Comparison of ENCODE assay signal across 8 mouse cellular contexts in genomic region chrX:169085871-169086270, GRCm38 (mm10).
DNase-seq lines count a peak whose midpoint lies in the region; ATAC-seq lines count a peak whose summit lies in the region.
"Had no signal": no experiment of that assay in that cellular context is flagged by ENCODE, and none has a peak within 500 bp of the region (broad histone marks: within the 10 kb centered on the region; RNA-seq: fewer than 3 reads in every experiment).

No protein-coding gene starts in this region.

- no peak for ATAC-seq in neural tube, embryonic 15.5 days (ENCODE audit: low FRiP score)
- ATAC-seq in liver, embryonic 11.5 days (replicated peaks; ENCODE audit: low FRiP score) = 0 out of 2 replicates have a peak, but pooled peaks have one; percentile 49

- H3K4me1 ChIP-seq in neural tube, embryonic 15.5 days = no peaks in the 10 kb centered on the region
- H3K4me1 ChIP-seq in embryonic facial prominence, embryonic 10.5 days = no peaks in the 10 kb centered on the region
- no peaks in the 10 kb centered on the region for H3K4me1 ChIP-seq in liver, embryonic 11.5 days (replicated peaks; ENCODE audit: control insufficient read depth, insufficient read depth, low read length)
- H3K4me1 ChIP-seq: neural tube, embryonic 12.5 days had no signal

- H3K36me3 ChIP-seq in neural tube, embryonic 15.5 days = no peaks in the 10 kb centered on the region
- no peaks in the 10 kb centered on the region for H3K36me3 ChIP-seq in embryonic facial prominence, embryonic 10.5 days (replicated peaks)
- H3K36me3 ChIP-seq in liver, embryonic 11.5 days (ENCODE audit: control insufficient read depth, insufficient read depth, low read length) = no peaks in the 10 kb centered on the region
- H3K36me3 ChIP-seq: neural tube, embryonic 12.5 days had no signal

- H3K27me3 ChIP-seq in neural tube, embryonic 15.5 days (replicated peaks) = 0 out of 2 replicates have a peak, but pooled peaks cover 6% of the 10 kb centered on the region
- peaks cover 71% of the 10 kb centered on the region for H3K27me3 ChIP-seq in embryonic facial prominence, embryonic 10.5 days (replicated peaks; ENCODE audit: low read depth, poor library complexity, severe bottlenecking)
- no peaks in the 10 kb centered on the region for H3K27me3 ChIP-seq in liver, embryonic 11.5 days (replicated peaks; ENCODE audit: control insufficient read depth, insufficient read depth, low read length)
- H3K27me3 ChIP-seq: neural tube, embryonic 12.5 days had no signal

- H3K4me3 ChIP-seq in neural tube, embryonic 15.5 days (replicated peaks) = no peak overlapping the region
- no peak overlapping the region for H3K4me3 ChIP-seq in embryonic facial prominence, embryonic 10.5 days
- no peak overlapping the region for H3K4me3 ChIP-seq in liver, embryonic 11.5 days (ENCODE audit: low read depth, low read length)
- H3K4me3 ChIP-seq: neural tube, embryonic 12.5 days had no signal

- H3K9ac ChIP-seq in neural tube, embryonic 15.5 days (replicated peaks) = no peak overlapping the region
- H3K9ac ChIP-seq in liver, embryonic 11.5 days (ENCODE audit: low read depth, low read length) = no peak overlapping the region
- H3K9ac ChIP-seq: neural tube, embryonic 12.5 days had no signal

- H3K9me3 ChIP-seq in neural tube, embryonic 15.5 days (replicated peaks) = no peaks in the 10 kb centered on the region
- H3K9me3 ChIP-seq in embryonic facial prominence, embryonic 10.5 days = no peaks in the 10 kb centered on the region
- no peaks in the 10 kb centered on the region for H3K9me3 ChIP-seq in liver, embryonic 11.5 days (ENCODE audit: control insufficient read depth, low read length)
- H3K9me3 ChIP-seq: neural tube, embryonic 12.5 days had no signal

- peak; percentile 29 for DNase-seq in neural tube, embryonic 10.5 days (ENCODE audit: extremely low spot score, low spot score)
- DNase-seq in adrenal gland, postnatal 10 days = peak; percentile 76
- peak; percentile 41 for DNase-seq in embryonic facial prominence, embryonic 10.5 days (ENCODE audit: low spot score)
- DNase-seq in kidney, adult 8-10 months = peak; percentile 31 to 53
- DNase-seq in liver, embryonic 11.5 days (ENCODE audit: low spot score) = no peak
- DNase-seq in right cerebral cortex, adult 2 months (ENCODE audit: low spot score in 2 of 2) = peak; percentile 33 to 53

- no peak overlapping the region for H3K4me2 ChIP-seq in neural tube, embryonic 15.5 days
- no peak overlapping the region for H3K4me2 ChIP-seq in liver, embryonic 11.5 days
- H3K4me2 ChIP-seq: neural tube, embryonic 12.5 days had no signal

- no peak overlapping the region for H3K27ac ChIP-seq in neural tube, embryonic 15.5 days (replicated peaks)
- no peak overlapping the region for H3K27ac ChIP-seq in embryonic facial prominence, embryonic 10.5 days (replicated peaks)
- no peak overlapping the region for H3K27ac ChIP-seq in liver, embryonic 11.5 days (ENCODE audit: low read depth, low read length)
- H3K27ac ChIP-seq: neural tube, embryonic 12.5 days had no signal

- 16% methylated on average over 5 of the region's 5 CpGs for WGBS in neural tube, embryonic 15.5 days
- 16% methylated on average over 5 of the region's 5 CpGs for WGBS in embryonic facial prominence, embryonic 10.5 days
- 12% methylated on average over 5 of the region's 5 CpGs for WGBS in liver, embryonic 11.5 days
